Mouse (Mus musculus) ZHBTc4 (cell line): ENCODE data around the gene Ss18l1.
A peak's percentile ranks its signal among the peaks of the same experiment; 100 is the strongest.

ENCODE experiments used
- DNase-seq: peaks from one replicate; pipeline ENCODE4 v3.0.0-alpha.2; 2011; ENCODE audit warnings: low read depth, low spot score

The Ss18l1 gene

DNA sequence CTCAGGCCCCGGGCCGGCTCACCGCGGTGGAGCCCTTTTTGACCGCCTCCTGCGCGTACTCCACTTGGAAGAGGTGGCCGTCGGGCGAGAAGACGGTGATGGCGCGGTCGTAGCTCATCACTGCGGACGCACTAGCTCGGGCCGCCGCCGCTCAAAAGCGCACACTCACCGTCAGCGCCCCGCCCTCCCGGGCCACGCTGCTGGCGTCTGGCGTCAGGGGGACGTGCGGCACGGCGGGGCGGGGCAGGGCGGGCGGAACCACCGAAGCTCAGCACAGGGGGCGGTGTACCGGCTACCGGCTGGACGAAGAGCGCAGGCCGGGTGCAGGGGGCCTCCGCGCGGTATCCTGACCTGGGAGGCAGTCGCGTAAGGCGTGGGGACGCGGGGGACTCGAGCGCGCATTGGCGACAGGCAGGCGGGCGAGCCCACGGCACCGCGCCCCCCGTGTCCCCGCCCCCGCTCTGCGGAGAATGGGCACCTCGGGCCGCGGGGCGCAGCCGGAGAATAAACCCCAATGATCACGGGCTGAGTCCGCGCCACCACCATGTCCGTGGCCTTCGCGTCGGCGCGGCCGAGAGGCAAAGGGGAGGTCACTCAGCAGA lies at the start of gene Ss18l1, which contains the start of gene Psma7:
Gene Ss18l1, plus strand, starts transcription at position 254 of the 602 bp plus-strand sequence.
Gene Psma7, minus strand, starts transcription at position 178 of the 602 bp plus-strand sequence.
- peak; percentile 96 for DNase-seq

DNA sequence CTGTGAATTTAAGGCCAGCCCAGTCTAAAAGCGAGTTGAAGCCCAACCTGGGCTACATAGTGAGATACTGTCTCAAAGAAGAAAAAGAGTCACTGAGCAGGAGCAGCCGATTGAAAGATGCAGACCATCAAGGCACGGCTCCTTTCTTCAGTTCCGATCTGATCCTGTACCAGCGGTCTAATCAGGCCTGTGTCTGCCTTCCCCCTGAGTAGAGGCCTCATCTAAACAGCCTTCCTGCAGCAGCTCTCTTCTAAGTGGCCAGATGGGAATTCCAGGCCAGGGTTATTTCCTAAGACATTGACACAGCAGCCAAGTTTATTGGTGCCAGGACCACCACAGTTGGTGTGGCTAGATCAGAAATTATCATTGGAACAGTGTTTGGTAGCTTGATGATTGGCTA lies 49.2 kb upstream of the Ss18l1 start:
- DNase-seq = no peak

DNA sequence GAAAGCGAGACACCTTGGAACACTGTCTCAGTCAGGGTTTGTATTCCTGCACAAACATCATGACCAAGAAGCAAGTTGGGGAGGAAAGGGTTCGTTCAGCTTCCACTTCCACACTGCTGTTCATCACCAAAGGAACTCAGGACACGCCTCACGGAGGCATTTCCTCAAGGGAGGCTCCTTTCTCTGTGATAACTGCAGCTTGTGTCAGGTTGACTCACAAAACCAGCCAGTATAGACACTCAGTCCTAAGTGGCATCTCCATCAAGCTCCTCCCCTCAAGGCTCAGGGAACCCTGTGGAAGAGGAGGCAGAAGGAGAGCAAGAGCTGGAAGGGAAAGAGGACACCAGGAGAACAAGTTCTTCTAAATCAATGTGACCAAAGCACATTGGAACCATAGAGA lies 43.9 kb upstream of the Ss18l1 start:
- DNase-seq = peak; percentile 87

DNA sequence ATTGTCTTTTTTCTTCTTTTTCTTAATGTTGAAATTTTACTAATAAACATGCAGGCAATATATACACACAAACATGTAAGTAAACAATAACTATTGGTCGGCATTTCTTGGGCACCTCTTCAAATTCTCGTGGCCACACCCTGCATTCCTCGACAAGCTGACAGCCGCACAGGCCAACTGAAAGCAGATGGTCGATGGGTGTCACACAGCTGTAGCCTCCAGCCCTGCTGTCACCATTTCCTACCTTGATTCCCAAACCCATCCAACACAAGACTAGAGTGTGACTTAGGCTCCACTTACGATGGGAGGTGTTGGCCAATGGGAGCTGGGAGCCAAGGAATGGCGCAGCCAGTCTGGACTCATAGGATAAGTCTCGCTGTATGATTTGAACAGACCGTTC lies 40.7 kb upstream of the Ss18l1 start:
- no peak for DNase-seq

DNA sequence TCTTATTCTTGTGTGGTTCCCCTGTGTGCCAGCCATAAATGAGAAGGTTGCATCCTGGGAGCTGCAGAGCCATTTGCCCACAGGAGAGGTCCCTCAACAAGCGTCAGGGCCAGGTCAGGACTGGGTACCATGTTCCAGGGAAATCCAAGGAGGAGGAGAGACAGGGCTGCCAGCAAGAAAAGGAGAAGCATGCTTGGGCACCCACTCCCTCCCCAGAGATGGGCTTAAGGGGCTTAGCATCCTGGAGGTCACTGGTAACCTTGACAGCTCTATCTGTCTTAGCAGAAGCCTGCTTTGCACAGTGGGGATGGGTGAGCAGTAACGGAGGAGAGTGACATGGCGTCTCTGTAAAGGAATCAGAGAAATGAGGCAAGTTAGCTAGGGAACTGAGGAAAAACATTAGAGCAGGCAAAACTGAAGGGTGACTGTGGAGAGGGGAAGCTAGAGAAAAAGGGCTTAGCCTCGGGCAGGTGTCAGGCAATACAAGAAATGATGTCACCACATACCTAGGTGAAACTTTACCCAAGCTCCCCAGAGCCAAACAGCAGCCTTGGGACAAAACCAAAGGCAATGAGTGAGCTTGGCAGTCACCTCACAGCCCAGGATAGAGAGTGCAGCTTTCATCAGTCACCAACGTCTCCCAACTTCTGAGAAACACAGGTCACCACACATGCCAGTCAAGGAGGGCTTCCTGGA lies 36.5 kb upstream of the Ss18l1 start:
- DNase-seq = no peak

DNA sequence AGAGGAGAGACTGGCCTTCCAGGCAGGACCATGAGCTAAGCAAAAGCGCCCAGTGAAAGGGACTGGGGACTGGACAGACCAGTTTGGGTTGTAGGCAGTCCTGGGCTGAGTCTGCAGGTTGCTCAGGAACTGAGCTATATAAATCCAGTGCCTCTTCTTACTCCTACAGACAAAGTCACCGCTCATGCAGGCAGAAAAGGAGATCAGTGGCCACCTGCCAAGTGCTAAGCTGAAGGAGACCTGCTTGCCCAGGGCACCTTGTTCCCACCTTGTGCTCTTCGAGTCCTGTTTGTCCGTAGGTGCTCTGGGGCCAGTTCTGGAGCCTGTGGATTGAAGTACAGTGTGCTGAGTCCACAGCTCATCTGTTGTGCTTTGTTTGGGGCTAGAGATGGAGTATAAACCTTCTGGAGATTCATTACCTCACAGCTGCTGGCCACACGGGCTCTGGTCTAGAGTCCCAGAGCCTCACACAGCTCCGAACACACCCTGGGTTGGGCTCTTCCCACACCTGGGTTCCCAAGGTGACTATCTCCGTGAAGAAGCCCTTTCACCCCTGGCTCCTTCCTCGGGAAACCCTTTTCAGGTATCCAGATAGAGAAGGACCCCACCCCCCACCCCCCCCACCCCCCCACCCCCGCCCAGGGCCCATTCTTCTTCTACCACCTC lies 35.8 kb upstream of the Ss18l1 start:
- DNase-seq = no peak

DNA sequence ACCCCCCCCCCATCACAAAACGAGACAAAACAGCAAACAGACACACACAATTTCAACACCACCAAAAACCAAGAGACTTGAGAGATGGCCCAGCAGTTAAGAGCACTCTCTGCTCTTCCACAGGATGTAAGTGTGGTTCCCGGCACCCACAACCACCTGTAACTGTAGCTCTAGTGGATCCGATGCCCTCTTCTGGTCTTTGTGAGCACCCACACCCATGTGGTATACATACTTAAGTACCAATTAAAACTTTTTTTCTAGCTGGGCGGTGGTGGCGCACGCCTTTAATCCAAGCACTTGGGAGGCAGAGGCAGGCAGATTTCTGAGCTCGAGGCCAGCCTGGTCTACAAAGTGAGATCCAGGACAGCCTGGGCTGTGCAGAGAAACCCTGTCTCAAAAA lies 31.6 kb upstream of the Ss18l1 start:
- DNase-seq = peak; percentile 40

DNA sequence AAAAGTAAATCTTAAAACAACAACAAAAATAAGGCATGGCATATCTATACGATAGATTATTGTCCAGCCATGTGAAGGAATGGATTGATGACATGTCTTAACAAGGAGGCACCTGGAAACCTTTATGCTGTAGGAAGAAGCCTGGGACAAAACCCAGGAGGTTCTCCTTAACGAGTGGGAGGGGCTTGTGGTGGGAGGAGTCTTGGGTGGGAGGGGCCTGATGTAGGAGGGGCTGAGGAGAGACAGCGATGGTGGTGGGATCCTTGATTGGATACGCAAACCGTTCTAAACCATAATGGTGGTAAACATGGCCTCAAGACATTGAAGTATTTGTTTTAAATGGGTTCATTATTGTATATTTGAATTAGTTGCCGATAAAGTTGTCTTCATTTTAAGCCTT lies 30.9 kb upstream of the Ss18l1 start:
- DNase-seq = peak; percentile 51

DNA sequence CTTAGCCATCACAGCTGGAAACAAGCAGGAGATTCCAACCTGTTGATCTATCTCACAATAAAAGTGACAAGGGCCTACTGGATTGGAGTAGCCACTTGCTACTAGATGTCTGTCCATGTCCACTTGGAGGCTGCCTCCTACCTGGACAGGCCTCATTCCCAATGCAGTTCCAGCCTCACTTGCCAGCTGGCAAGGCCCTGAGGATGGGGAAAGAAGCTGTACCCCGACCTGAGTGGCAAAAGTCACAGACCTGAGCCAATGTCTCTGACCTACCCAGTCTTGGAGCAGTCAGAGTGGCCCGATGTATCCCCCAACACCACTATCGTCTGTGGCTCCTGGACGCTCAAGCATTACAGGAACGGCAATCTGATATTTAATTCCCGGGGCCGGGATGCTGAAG lies 28.6 kb upstream of the Ss18l1 start:
- DNase-seq = no peak

DNA sequence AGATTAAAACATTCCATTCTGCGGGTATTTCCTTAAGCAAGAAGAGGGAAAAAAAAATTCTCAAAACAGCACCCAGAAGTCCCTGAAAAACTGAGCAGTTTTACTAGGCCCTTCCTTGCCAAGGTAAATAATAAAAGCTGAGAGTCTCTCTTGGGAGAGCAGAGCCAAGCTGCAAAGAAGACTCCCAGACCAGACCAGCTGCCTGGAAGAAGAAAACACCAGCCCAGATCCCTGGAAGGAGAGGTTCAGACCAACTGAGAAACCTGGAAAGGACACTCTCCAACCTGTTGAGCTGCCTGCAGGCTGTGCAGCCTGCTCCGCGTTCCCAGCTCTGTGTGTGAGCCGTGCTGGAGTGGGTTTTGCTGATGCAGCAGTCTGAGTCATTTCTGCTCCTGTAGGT lies 24.7 kb upstream of the Ss18l1 start:
- DNase-seq = no peak

DNA sequence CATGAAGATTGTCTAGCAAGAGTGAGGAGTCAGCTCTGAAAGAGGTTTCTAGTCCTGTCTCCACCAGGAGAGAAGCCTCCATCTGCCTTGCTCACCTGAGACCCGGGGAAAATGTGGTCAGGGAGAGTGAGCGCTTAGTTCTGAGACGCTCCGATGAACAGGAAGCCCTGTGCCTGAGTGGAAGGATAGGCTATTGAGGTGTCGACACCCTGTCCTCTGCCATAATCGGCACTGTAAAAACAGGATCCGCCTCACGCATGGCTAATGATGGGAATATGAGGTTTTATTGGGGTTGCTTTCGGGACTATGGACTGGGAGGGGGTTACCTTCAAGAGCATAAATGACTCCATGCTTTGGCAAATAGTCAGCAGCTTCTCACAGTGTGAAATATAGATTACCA lies 23.7 kb upstream of the Ss18l1 start:
- DNase-seq = no peak

DNA sequence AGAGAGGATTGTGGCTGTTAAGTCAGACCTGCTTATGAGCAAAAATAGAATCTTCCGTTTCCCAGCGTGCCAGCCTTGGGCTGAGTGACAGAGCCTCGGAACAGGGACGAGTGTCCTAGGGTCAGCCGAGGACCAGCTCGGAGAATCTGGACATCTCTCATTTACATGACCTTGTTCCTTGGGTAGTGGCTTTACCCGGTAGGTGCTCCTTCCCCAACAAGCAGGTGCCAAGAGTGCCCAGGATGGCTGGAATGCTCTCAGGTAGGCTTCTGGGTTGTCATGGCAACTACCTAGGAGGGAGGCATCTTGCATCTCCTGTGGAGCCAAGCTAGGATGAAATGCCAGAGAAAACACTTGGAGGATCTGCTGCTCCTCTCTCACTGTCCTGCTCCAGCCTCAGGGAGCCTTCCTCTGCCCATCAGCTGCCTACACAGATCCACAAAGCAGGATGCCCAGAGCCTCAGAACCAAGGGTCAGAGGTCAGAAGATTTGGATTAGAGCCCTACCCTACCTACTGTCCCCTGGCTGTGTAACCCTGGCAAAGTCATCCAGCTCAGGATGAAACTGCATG lies 22.1 kb upstream of the Ss18l1 start:
- DNase-seq = no peak

DNA sequence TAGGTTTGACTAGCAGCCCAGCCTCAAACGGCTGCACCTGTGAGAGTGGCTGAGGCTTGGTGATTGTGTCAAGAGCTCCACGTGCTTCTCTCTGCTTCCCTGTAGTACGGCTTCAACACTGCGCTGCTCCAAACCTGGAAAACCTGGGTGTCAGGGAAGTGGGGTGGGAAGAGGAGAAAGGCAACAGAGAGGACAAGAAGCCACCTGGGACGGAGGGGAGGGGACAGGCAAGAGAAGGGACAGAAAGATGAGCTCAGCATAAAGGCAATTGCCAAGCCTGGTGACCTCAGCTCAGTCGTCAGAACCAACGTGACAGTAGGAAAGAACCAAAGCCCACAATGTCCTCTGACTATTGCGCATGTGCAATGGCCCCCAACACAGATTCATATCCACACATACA lies 21.4 kb upstream of the Ss18l1 start:
- no peak for DNase-seq

DNA sequence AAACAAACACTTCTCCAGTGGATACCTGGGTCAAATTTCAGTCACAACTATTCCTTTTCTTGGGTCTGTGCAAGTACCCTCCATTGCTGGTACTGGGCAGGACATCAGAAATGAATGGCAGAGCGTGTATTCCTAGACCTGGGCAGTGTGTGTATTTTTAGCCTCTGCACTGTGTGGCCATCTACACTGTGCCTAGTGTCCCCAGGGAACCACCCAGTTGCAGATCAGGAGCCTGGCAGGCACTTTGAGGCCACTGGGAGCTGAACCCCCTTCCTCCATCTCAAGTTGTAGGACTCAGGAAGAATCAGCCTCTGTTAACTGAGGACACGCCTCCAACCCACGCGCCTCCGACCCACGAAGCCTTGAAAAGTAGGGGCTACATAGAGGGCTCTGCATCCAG lies 19.6 kb upstream of the Ss18l1 start:
- no peak for DNase-seq

DNA sequence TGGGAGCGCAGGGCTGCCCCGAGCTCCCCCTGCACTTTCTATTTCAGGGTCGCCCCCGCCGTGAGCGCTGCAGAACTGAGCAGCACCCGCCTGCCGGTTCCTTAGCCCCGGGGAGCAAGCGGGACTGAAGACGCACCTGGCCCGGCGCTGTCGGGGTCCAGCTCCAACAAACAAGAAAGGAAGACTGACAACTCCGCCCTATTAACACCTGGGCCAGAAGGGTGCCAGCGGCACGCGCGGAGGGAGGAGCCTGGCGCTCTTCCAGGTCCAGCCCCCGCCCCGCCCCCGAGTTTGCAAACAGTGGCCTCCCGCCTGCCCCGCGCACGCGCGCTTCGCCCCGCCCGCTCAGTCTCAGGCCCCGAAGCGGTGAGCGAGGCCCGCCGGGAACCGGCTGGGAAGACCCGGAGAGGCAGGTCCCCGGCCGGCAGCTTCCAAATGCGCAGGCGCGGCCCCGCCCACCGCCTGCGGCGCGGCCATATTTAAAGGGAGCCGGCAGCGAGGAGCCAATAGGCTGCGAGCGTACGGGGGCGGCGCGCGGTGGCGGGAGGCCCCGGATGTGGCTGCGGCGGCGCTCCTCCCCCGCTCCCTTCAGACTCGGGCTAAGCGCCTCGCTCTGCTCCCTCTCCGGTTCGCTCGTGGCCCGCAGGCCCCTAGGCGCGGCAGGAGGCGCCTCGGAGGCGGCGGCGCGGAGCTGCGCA lies 17.8 kb upstream of the Ss18l1 start, which contains the start of gene Lsm14b:
Gene Lsm14b, plus strand, starts transcription at position 587 of the 698 bp plus-strand sequence.
- peak; percentile 100 for DNase-seq

DNA sequence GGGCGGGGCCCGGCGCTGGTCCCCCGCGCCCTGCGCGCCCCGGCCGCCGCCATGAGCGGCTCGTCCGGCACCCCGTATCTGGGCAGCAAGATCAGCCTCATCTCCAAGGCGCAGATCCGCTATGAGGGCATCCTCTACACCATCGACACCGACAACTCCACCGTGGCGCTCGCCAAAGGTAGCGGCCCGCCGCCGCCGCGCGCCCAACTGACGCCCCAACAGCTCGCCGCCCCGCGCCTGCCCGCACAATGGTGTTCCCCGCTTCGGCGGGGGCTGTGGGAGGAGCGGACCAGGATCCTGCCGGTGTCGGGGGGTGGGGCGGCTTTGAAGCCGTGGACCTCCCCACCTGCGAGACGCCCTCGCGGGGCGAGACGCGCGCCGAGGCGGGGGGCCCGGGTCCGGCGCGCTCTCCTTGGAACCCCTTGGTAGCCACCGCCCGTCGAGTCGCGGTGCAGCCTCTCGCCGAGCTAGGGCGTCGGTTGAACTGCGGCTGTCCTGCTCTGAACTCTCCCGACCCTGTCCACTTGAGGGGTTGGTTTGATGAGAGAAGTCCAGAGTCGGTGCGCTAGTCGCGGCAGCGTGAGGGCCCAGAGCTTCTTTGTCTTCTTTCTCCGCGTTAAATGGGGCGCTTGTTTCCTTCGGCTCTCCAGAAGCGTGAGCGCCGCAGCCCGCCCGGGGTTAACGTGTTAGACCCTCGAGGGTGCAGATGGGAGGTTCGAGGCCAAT lies 17.0 kb upstream of the Ss18l1 start:
- peak; percentile 49 for DNase-seq

DNA sequence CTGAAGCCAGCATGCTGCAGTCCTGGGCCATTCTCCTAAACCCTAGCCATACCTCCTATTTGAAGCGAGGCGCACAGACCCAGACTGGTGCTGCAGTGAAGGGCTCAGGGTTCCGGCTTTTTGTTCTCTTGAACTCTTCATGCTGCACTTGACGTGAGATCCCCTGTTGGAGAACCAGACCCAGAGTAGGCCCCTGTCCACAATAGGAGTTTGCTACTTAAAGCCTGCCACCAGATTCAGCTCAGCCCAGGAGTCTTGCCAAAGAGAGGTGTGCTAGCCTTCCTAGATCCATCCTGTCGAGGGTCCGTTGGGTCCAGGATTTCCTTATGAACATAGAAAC lies 16.5 kb upstream of the Ss18l1 start:
- DNase-seq = no peak

DNA sequence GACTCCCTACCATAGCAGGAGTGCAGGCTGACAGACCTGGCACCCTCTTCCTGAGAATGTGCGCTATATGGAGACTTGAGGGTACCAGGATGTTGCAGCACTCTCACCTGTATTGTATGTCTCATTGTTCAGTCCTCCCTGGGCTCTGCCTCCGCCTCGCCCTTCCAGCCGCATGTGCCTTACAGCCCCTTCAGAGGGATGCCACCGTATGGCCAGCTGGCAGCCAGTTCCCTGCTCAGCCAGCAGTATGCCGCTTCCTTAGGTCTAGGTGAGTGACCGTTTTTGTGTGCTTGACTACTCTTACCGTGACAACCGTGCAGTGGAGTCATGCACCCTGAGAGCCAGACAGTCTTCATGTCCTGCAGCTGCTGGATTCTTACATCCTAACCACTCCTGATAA lies 14.5 kb upstream of the Ss18l1 start:
- no peak for DNase-seq

DNA sequence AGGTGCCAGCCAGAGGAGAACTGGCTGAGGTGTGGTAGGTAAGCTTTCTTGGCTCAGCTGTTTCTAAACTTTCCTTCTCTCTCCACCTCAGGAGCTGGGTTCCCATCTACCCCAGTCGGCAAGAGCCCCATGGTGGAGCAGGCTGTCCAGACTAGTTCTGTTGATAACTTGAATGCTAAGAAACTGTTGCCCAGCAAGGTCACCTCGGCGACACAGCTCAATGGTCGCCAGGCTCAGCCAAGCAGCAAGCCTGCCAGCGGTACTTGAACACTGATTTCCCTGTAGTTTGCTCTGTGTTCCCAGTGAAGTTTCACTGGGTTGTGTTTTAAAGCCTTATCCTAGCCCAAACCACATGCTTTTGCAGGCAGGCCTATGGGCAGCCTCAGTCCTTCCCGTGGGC lies 11.0 kb upstream of the Ss18l1 start:
- no peak for DNase-seq

DNA sequence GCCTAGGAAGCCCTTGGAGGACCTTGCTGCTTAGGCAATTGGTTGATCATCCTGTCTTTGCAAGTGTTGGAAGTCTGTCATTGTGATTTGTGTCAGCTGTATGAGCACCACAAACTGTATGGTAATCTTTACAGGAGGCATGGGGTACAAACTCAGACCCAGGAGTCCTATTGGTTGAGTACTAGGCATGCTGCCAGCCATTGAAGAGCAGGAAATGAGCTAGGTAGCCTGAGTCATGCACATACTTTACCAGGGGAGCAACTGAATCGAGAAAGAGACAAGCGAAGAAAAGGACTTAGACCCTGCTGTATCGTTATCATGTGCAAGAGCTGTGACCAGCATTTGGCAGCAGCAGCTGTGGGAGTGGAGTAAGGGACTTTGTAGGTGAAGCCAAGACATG lies 9.4 kb upstream of the Ss18l1 start:
- DNase-seq = no peak

DNA sequence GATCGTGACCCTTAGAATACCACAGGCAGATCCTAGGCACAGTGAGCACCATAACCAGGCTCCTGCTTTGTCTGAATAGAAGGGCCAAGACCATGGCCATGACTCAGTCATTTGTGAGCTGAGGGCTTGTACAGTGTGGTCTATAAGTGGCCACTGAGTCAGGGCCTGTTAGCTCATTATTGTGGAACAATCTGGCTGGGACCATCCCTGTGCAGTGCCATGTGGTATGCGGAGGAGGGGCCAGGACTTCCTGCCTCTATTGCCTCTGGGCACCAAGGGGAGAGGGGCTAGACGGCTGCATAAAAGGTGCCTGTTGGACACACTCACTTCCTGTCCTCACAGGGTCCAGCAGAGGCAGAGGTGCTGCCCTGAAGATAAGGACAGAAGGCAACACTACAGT lies 8.4 kb upstream of the Ss18l1 start:
- DNase-seq = no peak
